Mouse (Mus musculus) liver, embryonic 14.5 days (tissue): Measurements from ENCODE around the gene Nsd2.

Experiments
- CTCF ChIP-seq: IDR thresholded peaks from 2 replicates; pipeline ENCODE4 v1.5.1; 2016; ENCODE audit warnings: antibody characterized with exemption, low read depth, control low read depth
- EP300 ChIP-seq: IDR thresholded peaks from 2 replicates; pipeline ENCODE4 v1.6.1; 2016; ENCODE audit warnings: antibody characterized with exemption, low read depth

DNA sequence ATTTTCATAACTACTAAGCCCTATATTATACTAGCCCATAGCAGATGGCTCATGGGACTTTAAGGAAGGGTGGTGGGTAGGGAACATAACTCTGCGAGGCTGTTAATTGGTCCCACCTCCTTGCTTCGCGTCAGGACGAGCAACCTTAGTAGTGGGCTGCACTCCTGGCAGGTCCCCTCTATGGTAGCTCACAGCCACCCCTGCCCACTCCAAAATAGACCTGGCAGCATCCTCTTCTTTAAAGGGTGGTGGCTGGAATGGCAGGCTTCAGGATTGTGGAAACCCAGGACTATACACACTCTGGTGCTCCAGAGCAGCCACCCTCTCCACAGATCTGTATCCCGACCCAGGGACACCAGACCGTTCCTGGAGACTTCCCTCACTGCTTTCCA lies 37.5 kb upstream of the Nsd2 start:
- TF ChIP-seq CTCF (no peak), EP300 (no peak)
